Mouse (Mus musculus) lung, adult 2 months (tissue): ENCODE measurements around the gene Tradd.
A peak's percentile ranks its signal among the peaks of the same experiment; 100 is the strongest.

Source experiments
- CTCF ChIP-seq: fragments of 200-500 bp; IDR thresholded peaks from 2 replicates; pipeline ENCODE4 v1.5.1; 2011; ENCODE audit warnings: mild to moderate bottlenecking, low read length, control low read depth; ENCODE audit not compliant: insufficient read depth
- POLR2A ChIP-seq: fragments of 200-500 bp; IDR thresholded peaks from 2 replicates; pipeline ENCODE4 v1.6.1; 2011; ENCODE audit warnings: low read depth, mild to moderate bottlenecking, control low read depth, low read length, borderline replicate concordance; ENCODE audit errors: extremely low read depth

- TF ChIP-seq POLR2A = no peak
- TF ChIP-seq CTCF = peak; percentile 94
Observed at GRCm38 (mm10) chr8:105290554-105291314, 26.3 kb upstream of the Tradd start.
